Mouse (Mus musculus) left cerebral cortex, adult 11 months (tissue): Measurements from ENCODE around the gene Lhfpl4.

Experiments used
- DNase-seq: peaks from one replicate; pipeline ENCODE4 v3.0.0; 2022; ENCODE audit warnings: low spot score

Gene Lhfpl4

GRCm38 (mm10) chr6:113194841-113195595 lies at the start of gene Lhfpl4:
Gene Lhfpl4 (minus strand): TSS chr6:113195384.
- DNase-seq = peak; percentile 53

GRCm38 (mm10) chr6:113242753-113243152 lies 47.6 kb upstream of the Lhfpl4 start:
- DNase-seq = no peak

- no peak for DNase-seq
Observed at GRCm38 (mm10) chr6:113238442-113238841, 43.3 kb upstream of the Lhfpl4 start.

- peak; percentile 97 for DNase-seq
Observed at GRCm38 (mm10) chr6:113237542-113238270, 42.5 kb upstream of the Lhfpl4 start, which contains the start of gene Mtmr14. Gene Mtmr14 (plus strand): TSS chr6:113237843.

GRCm38 (mm10) chr6:113235141-113235540 lies 40.0 kb upstream of the Lhfpl4 start:
- DNase-seq = no peak

- DNase-seq = no peak
Observed at GRCm38 (mm10) chr6:113226705-113227104, 31.5 kb upstream of the Lhfpl4 start.

- no peak for DNase-seq
Observed at GRCm38 (mm10) chr6:113225798-113226197, 30.6 kb upstream of the Lhfpl4 start.

GRCm38 (mm10) chr6:113216280-113216679 lies 21.1 kb upstream of the Lhfpl4 start:
- DNase-seq = no peak

- DNase-seq = no peak
Observed at GRCm38 (mm10) chr6:113195596-113195992, 410 bp upstream of the Lhfpl4 start.

GRCm38 (mm10) chr6:113194517-113194840 lies 705 bp downstream of the Lhfpl4 start:
- DNase-seq = no peak

GRCm38 (mm10) chr6:113193765-113194460 lies 1.3 kb downstream of the Lhfpl4 start:
- DNase-seq = no peak

- no peak for DNase-seq
Observed at GRCm38 (mm10) chr6:113184866-113185525, 10.2 kb downstream of the Lhfpl4 start.

- no peak for DNase-seq
Observed at GRCm38 (mm10) chr6:113184163-113184562, 11.0 kb downstream of the Lhfpl4 start.

GRCm38 (mm10) chr6:113179195-113179733 lies 15.9 kb downstream of the Lhfpl4 start:
- DNase-seq = no peak

GRCm38 (mm10) chr6:113178286-113179194 lies 16.6 kb downstream of the Lhfpl4 start:
- peak; percentile 51 for DNase-seq

GRCm38 (mm10) chr6:113176613-113177012 lies 18.6 kb downstream of the Lhfpl4 start:
- no peak for DNase-seq

GRCm38 (mm10) chr6:113175469-113175868 lies 19.7 kb downstream of the Lhfpl4 start:
- no peak for DNase-seq

GRCm38 (mm10) chr6:113172568-113172967 lies 22.6 kb downstream of the Lhfpl4 start:
- DNase-seq = peak; percentile 49

- DNase-seq = no peak
Observed at GRCm38 (mm10) chr6:113172011-113172410, 23.2 kb downstream of the Lhfpl4 start.

- no peak for DNase-seq
Observed at GRCm38 (mm10) chr6:113170651-113171050, 24.5 kb downstream of the Lhfpl4 start.

- no peak for DNase-seq
Observed at GRCm38 (mm10) chr6:113169852-113170251, 25.3 kb downstream of the Lhfpl4 start.
